Mouse (Mus musculus): Measurements from ENCODE around the gene Snx8.

GRCm38 (mm10) chr5:140405126-140405525 lies 16.1 kb upstream of the Snx8 start:
- no peak for TF ChIP-seq POLR2A (IDR thresholded peaks at IDR 0.05; ENCODE audit: insufficient read depth, low read depth, low read length)
- TF ChIP-seq CTCF (IDR thresholded peaks at IDR 0.05), result no peak
- no peak for TF ChIP-seq EP300 (IDR thresholded peaks at IDR 0.05; ENCODE audit: insufficient read depth, low read depth, low read length)
